Mouse (Mus musculus) MEL (cell line): ENCODE data around the gene Gm853. TPM values are rescaled to one million over a fixed set of nuclear protein-coding genes. Genes with fewer than 3 reads are reported as not detected.
A peak's percentile ranks its signal among the peaks of the same experiment; 100 is the strongest.

Experiments used
- DNase-seq: peaks from one replicate; pipeline ENCODE4 v3.0.0; 2011; ENCODE audit warnings: low read depth, low spot score
- H3K27ac ChIP-seq: 2 replicates; pipeline ENCODE4 v1.5.1; 2012; ENCODE audit warnings: low read depth, mild to moderate bottlenecking, control low read depth, low read length, moderate library complexity; ENCODE audit not compliant: control insufficient read depth
- H3K27me3 ChIP-seq, 2 experiments: fragments of 150-350 bp in 1 of 2; sonication (generic) in 1 of 2; 2 replicates each; pipeline ENCODE4 v1.6.1; 2012; ENCODE audit warnings: low read length in 2 of 2, mild to moderate bottlenecking in 2 of 2, improper control_type of control experiment in 1 of 2, moderate library complexity in 1 of 2; ENCODE audit not compliant: insufficient read depth in 2 of 2, control insufficient read depth in 1 of 2
- H3K36me3 ChIP-seq, 2 experiments: 2 replicates each; pipeline ENCODE4 v1.6.1; 2012 to 2014; ENCODE audit warnings: low read length in 2 of 2, improper control_type of control experiment in 1 of 2, inconsistent platforms in 1 of 2, mild to moderate bottlenecking in 1 of 2; ENCODE audit not compliant: insufficient read depth in 2 of 2, control insufficient read depth in 1 of 2
- H3K4me1 ChIP-seq, 2 experiments: fragments of 150-350 bp in 1 of 2; sonication (generic) in 1 of 2; 2 replicates each; pipeline ENCODE4 v1.6.1; 2012; ENCODE audit warnings: low read length in 2 of 2, improper control_type of control experiment in 1 of 2, mild to moderate bottlenecking in 1 of 2; ENCODE audit not compliant: insufficient read depth in 2 of 2, control insufficient read depth in 1 of 2
- H3K4me3 ChIP-seq, 2 experiments: fragments of 150-350 bp in 1 of 2; sonication (generic) in 1 of 2; 2 replicates each; pipeline ENCODE4 v1.5.1; 2012; ENCODE audit warnings: low read depth in 2 of 2, low read length in 2 of 2, mild to moderate bottlenecking in 2 of 2, moderate library complexity in 2 of 2, control low read depth in 1 of 2, improper control_type of control experiment in 1 of 2; ENCODE audit not compliant: control insufficient read depth in 1 of 2, insufficient read depth in 1 of 2
- H3K79me2 ChIP-seq: 2 replicates; pipeline ENCODE4 v1.6.1; 2012; ENCODE audit warnings: mild to moderate bottlenecking, low read length, moderate library complexity; ENCODE audit not compliant: control insufficient read depth, poor library complexity, insufficient read depth
- H3K9ac ChIP-seq: 2 replicates; pipeline ENCODE4 v1.6.1; 2012; ENCODE audit warnings: low read depth, mild to moderate bottlenecking, control low read depth, low read length, moderate library complexity; ENCODE audit not compliant: control insufficient read depth, poor library complexity, severe bottlenecking
- H3K9me3 ChIP-seq: fragments of 150-350 bp; sonication (generic); replicated peaks from 2 replicates; pipeline ENCODE4 v1.6.1; 2012; ENCODE audit warnings: mild to moderate bottlenecking, low read length, improper control_type of control experiment, moderate library complexity; ENCODE audit not compliant: insufficient read depth
- BHLHE40 ChIP-seq: IDR thresholded peaks from 2 replicates; pipeline ENCODE4 v1.6.1; 2012; ENCODE audit warnings: low read depth, mild to moderate bottlenecking, inconsistent platforms, low read length, improper control_type of control experiment, borderline replicate concordance
- CHD2 ChIP-seq: IDR thresholded peaks from 2 replicates; pipeline ENCODE4 v1.6.1; 2011; ENCODE audit warnings: low read length, improper control_type of control experiment
- CTCF ChIP-seq, 3 experiments: IDR thresholded peaks in 2 of 3; conservative IDR thresholded peaks in 1 of 3; 2 replicates each; pipeline ENCODE4 v1.5.1; 2011 to 2012; ENCODE audit warnings: low read length in 3 of 3, low read depth in 2 of 3, mild to moderate bottlenecking in 2 of 3, improper control_type of control experiment in 1 of 3, inconsistent platforms in 1 of 3, mixed read lengths in 1 of 3, moderate library complexity in 1 of 3; ENCODE audit not compliant: control insufficient read depth in 1 of 3, insufficient read depth in 1 of 3, poor library complexity in 1 of 3, severe bottlenecking in 1 of 3
- E2F4 ChIP-seq: IDR thresholded peaks from 2 replicates; pipeline ENCODE4 v1.6.1; 2011; ENCODE audit warnings: low read depth, low read length, improper control_type of control experiment, borderline replicate concordance
- ELF1 ChIP-seq: IDR thresholded peaks from 2 replicates; pipeline ENCODE4 v1.6.1; 2014; ENCODE audit warnings: low read depth, mild to moderate bottlenecking, inconsistent platforms, low read length, improper control_type of control experiment, moderate library complexity
- EP300 ChIP-seq, 2 experiments: IDR thresholded peaks; 2 replicates each; pipeline ENCODE4 v1.6.1; 2011; ENCODE audit warnings: improper control_type of control experiment in 2 of 2, low read length in 2 of 2, low read depth in 1 of 2, mild to moderate bottlenecking in 1 of 2
- ETS1 ChIP-seq: IDR thresholded peaks from 2 replicates; pipeline ENCODE4 v1.6.1; 2012; ENCODE audit warnings: low read depth, mild to moderate bottlenecking, inconsistent platforms, low read length, improper control_type of control experiment, moderate library complexity
- GABPA ChIP-seq: IDR thresholded peaks from 2 replicates; pipeline ENCODE4 v1.6.1; 2012; ENCODE audit warnings: low read depth, mild to moderate bottlenecking, inconsistent platforms, low read length, improper control_type of control experiment, moderate library complexity
- GATA1 ChIP-seq: IDR thresholded peaks from 2 replicates; pipeline ENCODE4 v1.6.1; 2011; ENCODE audit warnings: low read depth, low read length, improper control_type of control experiment
- HCFC1 ChIP-seq: IDR thresholded peaks from 2 replicates; pipeline ENCODE4 v1.6.1; 2012; ENCODE audit warnings: low read depth, mild to moderate bottlenecking, inconsistent platforms, low read length, improper control_type of control experiment, moderate library complexity
- JUND ChIP-seq: IDR thresholded peaks from 2 replicates; pipeline ENCODE4 v1.6.1; 2011; ENCODE audit warnings: low read depth, mild to moderate bottlenecking, improper control_type of control experiment, low read length
- KAT2A ChIP-seq: conservative IDR thresholded peaks from 2 replicates; pipeline ENCODE4 v1.6.1; 2012; ENCODE audit warnings: low read depth, low read length, improper control_type of control experiment, inconsistent platforms
- MAFK ChIP-seq: IDR thresholded peaks from 2 replicates; pipeline ENCODE4 v1.6.1; 2011; ENCODE audit warnings: low read depth, mild to moderate bottlenecking, low read length, improper control_type of control experiment, borderline replicate concordance
- MAX ChIP-seq: IDR thresholded peaks from 2 replicates; pipeline ENCODE4 v1.6.1; 2011; ENCODE audit warnings: low read length, improper control_type of control experiment
- MAZ ChIP-seq: IDR thresholded peaks from 2 replicates; pipeline ENCODE4 v1.6.1; 2012; ENCODE audit warnings: low read depth, mild to moderate bottlenecking, inconsistent platforms, low read length, improper control_type of control experiment
- MEF2A ChIP-seq: IDR thresholded peaks from 2 replicates; pipeline ENCODE4 v1.6.1; 2014; ENCODE audit warnings: low read depth, mild to moderate bottlenecking, inconsistent platforms, low read length, improper control_type of control experiment; ENCODE audit not compliant: poor library complexity, insufficient replicate concordance, severe bottlenecking; ENCODE audit errors: extremely low read depth
- MXI1 ChIP-seq: IDR thresholded peaks from 2 replicates; pipeline ENCODE4 v1.6.1; 2011; ENCODE audit warnings: mild to moderate bottlenecking, low read depth, low read length, improper control_type of control experiment
- MYB ChIP-seq: IDR thresholded peaks from 2 replicates; pipeline ENCODE4 v1.6.1; 2011; ENCODE audit warnings: mild to moderate bottlenecking, low read depth, low read length, improper control_type of control experiment
- MYC ChIP-seq: IDR thresholded peaks from 2 replicates; pipeline ENCODE4 v1.6.1; 2011; ENCODE audit warnings: low read depth, mild to moderate bottlenecking, low read length, improper control_type of control experiment, moderate library complexity
- NRF1 ChIP-seq: IDR thresholded peaks from 2 replicates; pipeline ENCODE4 v1.6.1; 2014; ENCODE audit warnings: low read depth, mild to moderate bottlenecking, inconsistent platforms, low read length, improper control_type of control experiment, moderate library complexity; ENCODE audit not compliant: poor library complexity, insufficient read depth, severe bottlenecking
- POLR2A ChIP-seq, 2 experiments: IDR thresholded peaks; 2 replicates each; pipeline ENCODE4 v1.6.1; 2011 to 2012; ENCODE audit warnings: low read length in 2 of 2, mild to moderate bottlenecking in 2 of 2, control low read depth in 1 of 2, improper control_type of control experiment in 1 of 2, low read depth in 1 of 2, moderate library complexity in 1 of 2; ENCODE audit not compliant: control insufficient read depth in 1 of 2, insufficient read depth in 1 of 2, poor library complexity in 1 of 2
- POLR2AphosphoS2 ChIP-seq: IDR thresholded peaks from 2 replicates; pipeline ENCODE4 v1.6.1; 2011; ENCODE audit warnings: low read length, improper control_type of control experiment
- POLR2AphosphoS5 ChIP-seq: IDR thresholded peaks from 2 replicates; pipeline ENCODE4 v1.6.1; 2012; ENCODE audit warnings: low read depth, borderline replicate concordance, mild to moderate bottlenecking, inconsistent platforms, low read length, moderate library complexity, mixed read lengths
- RAD21 ChIP-seq: IDR thresholded peaks from 2 replicates; pipeline ENCODE4 v1.6.1; 2011; ENCODE audit warnings: mild to moderate bottlenecking, low read depth, low read length, improper control_type of control experiment
- RCOR1 ChIP-seq: IDR thresholded peaks from 2 replicates; pipeline ENCODE4 v1.6.1; 2012; ENCODE audit warnings: low read depth, mild to moderate bottlenecking, inconsistent platforms, low read length, improper control_type of control experiment
- SIN3A ChIP-seq: IDR thresholded peaks from 2 replicates; pipeline ENCODE4 v1.6.1; 2012; ENCODE audit warnings: low read length, improper control_type of control experiment, inconsistent platforms
- SMC3 ChIP-seq: IDR thresholded peaks from 2 replicates; pipeline ENCODE4 v1.6.1; 2011; ENCODE audit warnings: low read depth, low read length, improper control_type of control experiment
- TAL1 ChIP-seq: IDR thresholded peaks from 2 replicates; pipeline ENCODE4 v1.6.1; 2012; ENCODE audit warnings: mild to moderate bottlenecking, inconsistent platforms, low read length, moderate library complexity, mixed read lengths
- TBP ChIP-seq: IDR thresholded peaks from 2 replicates; pipeline ENCODE4 v1.8.0; 2011; ENCODE audit warnings: low read depth, low read length, improper control_type of control experiment
- TCF12 ChIP-seq: IDR thresholded peaks from 2 replicates; pipeline ENCODE4 v1.6.1; 2014; ENCODE audit warnings: low read depth, mild to moderate bottlenecking, inconsistent platforms, low read length, improper control_type of control experiment, moderate library complexity
- UBTF ChIP-seq: IDR thresholded peaks from 2 replicates; pipeline ENCODE4 v1.6.1; 2012; ENCODE audit warnings: low read depth, mild to moderate bottlenecking, inconsistent platforms, low read length, improper control_type of control experiment, moderate library complexity, borderline replicate concordance; ENCODE audit not compliant: insufficient read depth
- USF1 ChIP-seq: IDR thresholded peaks from 2 replicates; pipeline ENCODE4 v1.6.1; 2014; ENCODE audit warnings: low read depth, mild to moderate bottlenecking, inconsistent platforms, low read length, improper control_type of control experiment, moderate library complexity
- ZC3H11A ChIP-seq: IDR thresholded peaks from 2 replicates; pipeline ENCODE4 v1.6.1; 2012; ENCODE audit warnings: low read depth, mild to moderate bottlenecking, inconsistent platforms, low read length, improper control_type of control experiment
- ZKSCAN1 ChIP-seq: IDR thresholded peaks from 2 replicates; pipeline ENCODE4 v1.6.1; 2012; ENCODE audit warnings: low read depth, mild to moderate bottlenecking, inconsistent platforms, low read length, improper control_type of control experiment, moderate library complexity
- ZMIZ1 ChIP-seq: IDR thresholded peaks from 2 replicates; pipeline ENCODE4 v1.6.1; 2012; ENCODE audit warnings: low read depth, mild to moderate bottlenecking, inconsistent platforms, low read length, improper control_type of control experiment, moderate library complexity
- ZNF384 ChIP-seq: IDR thresholded peaks from 2 replicates; pipeline ENCODE4 v1.6.1; 2012; ENCODE audit warnings: low read depth, mild to moderate bottlenecking, inconsistent platforms, low read length, improper control_type of control experiment
- polyA plus RNA-seq, 2 experiments: library from polyadenylated mRNA; stranded (reverse) in 1 of 2; unstranded in 1 of 2; fragments of >175 nt in 1 of 2; fragments of >200 nt in 1 of 2; gene quantifications; 2 replicates each; pipeline versions ENCODE4 v1.2.1 to v1.2.4; 2012; ENCODE audit warnings: low replicate concordance in 2 of 2, low read depth in 1 of 2; ENCODE audit not compliant: insufficient read length in 2 of 2, insufficient read depth in 1 of 2, missing spikeins in 1 of 2
- total RNA-seq: library from RNA; depleted of rRNA; stranded (reverse); fragments of 300-350 nt; gene quantifications from 2 replicates; pipeline ENCODE4 v1.2.3, GENCODE M21; 2012

The Gm853 gene
- total and polyA plus RNA-seq, 3 experiments, result 0.04 TPM; not detected in 2

- Histone ChIP-seq H3K36me3 (peaks cover 0 to 18% of the 10 kb centered on the region in 2 experiments; a peak in 2 of 4 replicates), H3K27me3 (no peaks in the 10 kb centered on the region), H3K4me3 (peak overlapping the region; percentile 37 to 88), H3K27ac (peak overlapping the region; percentile 53), H3K9me3 (no peaks in the 10 kb centered on the region), H3K9ac (peak overlapping the region; percentile 63), H3K4me1 (peaks cover 6 to 61% of the 10 kb centered on the region in 2 experiments), H3K79me2 (no peaks in the 10 kb centered on the region)
- DNase-seq, result peak; percentile 81
- TF ChIP-seq EP300 (IDR thresholded peaks at IDR 0.05; ENCODE audit: low read depth in 1 of 2, low read length in 2 of 2) (peak; percentile 58 to 63), CTCF (IDR thresholded peaks at IDR 0.05 in 2 of 3, conservative IDR thresholded peaks at IDR 0.05 in 1 of 3; ENCODE audit: control insufficient read depth in 1 of 3, insufficient read depth in 1 of 3, low read depth in 2 of 3, low read length in 3 of 3, poor library complexity in 1 of 3, severe bottlenecking in 1 of 3) (no peak), SMC3 (no peak), SIN3A (peak; percentile 61), BHLHE40 (peak; percentile 45; the same call in 1 of the 2 replicates), MAZ (peak; percentile 54; the same call in 1 of the 2 replicates), MAX (peak; percentile 44), GABPA (peak; percentile 52; the same call in 1 of the 2 replicates), POLR2A (IDR thresholded peaks at IDR 0.05; ENCODE audit: control insufficient read depth in 1 of 2, insufficient read depth in 1 of 2, low read depth in 1 of 2, low read length in 2 of 2, poor library complexity in 1 of 2) (no peak), ZMIZ1 (no peak), RCOR1 (peak; percentile 29; the same call in 1 of the 2 replicates), TCF12 (peak; percentile 19; the same call in 1 of the 2 replicates), ZC3H11A (no peak), USF1 (no peak), JUND (0 out of 2 replicates have a peak, but pooled peaks have one; percentile 35), ELF1 (no peak), RAD21 (no peak), KAT2A (no peak), MAFK (peak; percentile 47; the same call in 1 of the 2 replicates), ZNF384 (peak; percentile 82), ZKSCAN1 (no peak), MYB (no peak), MEF2A (no peak), MXI1 (0 out of 2 replicates have a peak, but pooled peaks have one; percentile 46), GATA1 (peak; percentile 53; the same call in 1 of the 2 replicates), POLR2AphosphoS5 (no peak), HCFC1 (no peak), CHD2 (no peak), UBTF (no peak), MYC (peak; percentile 82), NRF1 (no peak), ETS1 (peak; percentile 53), E2F4 (no peak), TBP (0 out of 2 replicates have a peak, but pooled peaks have one; percentile 27), TAL1 (peak; percentile 34), POLR2AphosphoS2 (no peak)
Observed at GRCm38 (mm10) chr4:130173060-130173822, 49.0 kb downstream of the Gm853 start.
